Mouse (Mus musculus): Measurements from ENCODE around the gene Cep78. TPM values are rescaled to one million over a fixed set of nuclear protein-coding genes. Genes with fewer than 3 reads are reported as not detected.

Gene Cep78
- polyA plus RNA-seq, 1 experiment = 4.6 TPM

DNA sequence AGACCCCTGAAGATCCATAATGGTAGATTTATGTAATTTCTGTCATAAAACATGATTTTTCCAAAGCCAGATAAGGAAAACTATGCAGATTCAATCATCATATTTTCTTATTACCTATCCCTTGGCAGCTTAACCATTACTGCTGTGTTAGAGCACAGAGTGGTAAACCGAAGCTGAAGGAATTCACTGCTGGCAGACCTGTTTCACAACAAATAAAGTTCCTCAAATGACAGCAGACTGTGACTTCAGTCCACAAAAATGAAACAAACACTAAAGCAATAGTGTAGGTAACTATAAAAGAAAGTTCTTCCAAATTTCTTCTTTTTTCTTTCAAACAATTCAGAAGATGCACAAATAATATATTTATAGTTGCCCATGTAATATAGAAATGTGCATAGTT, 5.3 kb upstream of the Cep78 start:
- Histone ChIP-seq H3K4me1 (ENCODE audit: control insufficient read depth, insufficient read depth, insufficient read length, low read length) (no peaks in the 10 kb centered on the region), H3K4me3 (ENCODE audit: insufficient read depth, low read depth, low read length) (no peak overlapping the region), H3K27ac (replicated peaks; ENCODE audit: low read depth, low read length) (no peak overlapping the region)

DNA sequence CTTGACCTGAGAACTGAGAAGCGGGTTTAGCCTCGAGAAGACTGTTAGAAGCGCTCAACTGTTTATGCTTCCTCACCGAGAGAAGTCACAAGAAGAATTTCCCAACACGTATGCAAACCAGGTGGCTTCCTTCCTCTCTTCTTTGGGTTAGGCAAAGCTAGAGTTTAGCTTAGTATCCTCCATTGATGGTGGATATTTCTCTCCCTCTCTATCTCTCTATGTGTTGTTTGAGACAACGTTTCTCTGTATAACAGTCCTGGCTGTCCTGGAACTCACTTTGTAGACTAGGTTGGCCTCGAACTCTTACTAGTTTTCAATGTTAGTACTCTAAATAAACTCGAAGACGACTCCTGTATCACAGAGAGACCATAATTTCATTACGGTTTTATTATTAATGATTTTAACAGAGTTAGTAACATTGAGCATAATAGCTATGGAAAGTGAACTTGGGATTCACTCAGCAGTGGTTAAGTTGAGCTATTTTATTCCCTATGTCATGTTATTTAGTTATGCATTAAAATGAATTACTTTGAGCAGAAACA, 454 bp upstream of the Cep78 start:
- H3K27ac ChIP-seq (replicated peaks; ENCODE audit: low read depth, low read length) = no peak overlapping the region
- H3K4me3 ChIP-seq (ENCODE audit: insufficient read depth, low read depth, low read length) = peak overlapping the region; percentile 47
- no peaks in the 10 kb centered on the region; the same call in 1 of the 2 replicates for H3K4me1 ChIP-seq (ENCODE audit: control insufficient read depth, insufficient read depth, insufficient read length, low read length)

DNA sequence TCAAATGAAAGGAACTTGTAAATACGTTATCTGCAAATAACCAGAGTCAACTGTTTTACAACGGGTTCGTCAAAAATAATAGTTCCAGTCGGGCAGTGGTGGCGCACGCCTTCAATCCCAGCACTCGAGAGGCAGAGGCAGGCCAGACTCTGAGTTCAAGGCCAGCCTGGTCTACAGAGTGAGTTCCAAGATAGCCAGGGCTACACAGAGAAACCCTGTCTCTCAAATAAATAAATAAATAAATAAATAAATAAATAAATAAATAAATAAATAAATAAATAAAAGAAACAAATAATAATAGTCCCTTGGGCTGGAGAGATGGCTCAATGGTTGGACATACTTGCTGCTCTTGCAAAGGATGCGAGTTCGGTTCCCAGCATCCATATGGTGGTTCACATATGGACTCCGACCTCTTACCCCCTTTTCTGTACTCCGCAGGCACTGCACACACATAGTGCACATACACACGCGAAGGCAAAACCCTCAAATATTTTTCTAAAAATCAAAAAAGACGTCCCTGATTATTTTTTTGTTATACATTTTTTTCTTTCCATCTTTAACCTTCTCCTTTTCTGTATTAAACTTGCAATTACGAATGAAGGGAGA, 947 bp downstream of the Cep78 start:
- Histone ChIP-seq H3K27ac (replicated peaks; ENCODE audit: low read depth, low read length) (no peak overlapping the region), H3K4me3 (ENCODE audit: insufficient read depth, low read depth, low read length) (peak overlapping the region; percentile 74; the same call in 1 of the 2 replicates), H3K4me1 (ENCODE audit: control insufficient read depth, insufficient read depth, insufficient read length, low read length) (no peaks in the 10 kb centered on the region; the same call in 1 of the 2 replicates)

DNA sequence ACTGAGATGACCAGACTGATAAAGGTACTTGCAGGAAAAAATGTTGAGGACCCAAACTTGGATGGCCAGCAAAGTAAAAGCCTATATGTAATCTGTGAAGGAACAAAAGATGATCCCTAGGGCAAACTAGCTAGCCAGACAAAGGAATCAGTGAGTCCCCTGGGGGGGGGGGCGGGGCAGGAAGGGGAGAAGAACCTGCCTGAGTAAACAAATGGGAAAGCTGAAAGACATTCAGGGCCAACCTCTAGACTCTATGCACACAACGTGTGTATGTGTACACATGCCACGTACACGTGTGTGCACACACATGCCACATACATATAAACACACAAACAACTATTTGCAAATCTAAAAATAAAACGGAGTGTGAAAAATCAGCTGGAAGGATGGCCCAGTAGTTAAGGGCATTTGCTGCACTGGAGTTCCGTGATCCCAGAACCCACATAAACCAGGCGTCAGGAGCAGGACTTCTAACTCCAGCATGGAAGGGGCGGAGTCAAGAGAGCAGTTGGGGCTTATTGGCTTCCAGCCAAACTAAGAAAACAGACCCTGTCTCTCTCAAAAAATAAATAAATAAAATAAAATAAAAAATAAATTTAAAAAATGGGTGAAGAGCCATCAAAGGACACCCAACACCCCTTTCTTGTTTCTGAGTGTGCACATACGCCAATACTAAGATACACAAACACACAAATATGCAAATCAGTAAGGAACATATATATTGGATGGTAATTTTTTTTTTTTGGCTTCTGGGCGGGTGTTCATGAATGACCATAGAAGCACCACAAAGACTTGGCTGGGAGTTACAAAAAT, 1.7 kb downstream of the Cep78 start:
- no peak overlapping the region for H3K4me3 ChIP-seq (ENCODE audit: insufficient read depth, low read depth, low read length)
- H3K4me1 ChIP-seq (ENCODE audit: control insufficient read depth, insufficient read depth, insufficient read length, low read length) = no peaks in the 10 kb centered on the region; the same call in 1 of the 2 replicates
- H3K27ac ChIP-seq (replicated peaks; ENCODE audit: low read depth, low read length) = no peak overlapping the region

DNA sequence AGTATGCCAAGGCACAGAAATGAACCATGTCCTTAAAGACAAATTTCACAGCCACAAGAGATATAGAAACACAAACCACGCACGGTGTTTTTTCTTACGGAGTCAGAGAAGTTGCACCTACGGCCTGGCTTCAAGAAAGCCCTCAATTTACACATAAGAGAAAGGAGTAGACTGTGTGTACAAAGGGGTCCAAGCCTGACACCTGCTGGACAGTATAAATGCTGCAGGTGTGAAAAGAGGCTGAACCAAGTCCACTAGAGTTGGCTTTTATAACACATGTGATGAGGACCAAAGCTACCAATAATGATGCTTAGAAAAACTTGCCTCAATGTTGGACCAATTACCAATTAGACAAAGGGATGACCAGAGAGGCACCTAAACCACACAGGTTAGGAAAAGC, 2.9 kb downstream of the Cep78 start:
- Histone ChIP-seq H3K27ac (replicated peaks; ENCODE audit: low read depth, low read length) (no peak overlapping the region), H3K4me3 (ENCODE audit: insufficient read depth, low read depth, low read length) (no peak overlapping the region), H3K4me1 (ENCODE audit: control insufficient read depth, insufficient read depth, insufficient read length, low read length) (no peaks in the 10 kb centered on the region; the same call in 1 of the 2 replicates)

DNA sequence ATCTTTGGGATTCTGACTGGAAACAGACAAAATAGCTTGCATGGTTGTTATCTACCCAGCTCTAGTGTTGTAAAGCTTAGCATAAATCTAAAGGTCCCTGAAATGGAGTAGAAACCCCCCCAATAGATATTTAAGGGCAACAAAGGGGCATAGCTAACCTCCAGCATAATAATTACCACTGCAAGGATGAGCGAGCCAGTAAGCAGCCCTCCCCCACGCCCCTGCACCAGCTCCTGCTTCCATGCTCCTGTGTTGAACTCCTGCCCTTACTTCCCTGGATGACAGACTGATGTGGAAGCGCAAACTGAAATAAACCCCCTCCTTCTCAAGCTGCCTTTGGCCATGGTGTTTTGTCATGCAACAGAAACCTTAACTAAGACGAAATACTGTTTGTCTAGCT, 11.4 kb downstream of the Cep78 start:
- Histone ChIP-seq H3K4me1 (ENCODE audit: control insufficient read depth, insufficient read depth, insufficient read length, low read length) (no peaks in the 10 kb centered on the region), H3K27ac (replicated peaks; ENCODE audit: low read depth, low read length) (no peak overlapping the region), H3K4me3 (ENCODE audit: insufficient read depth, low read depth, low read length) (no peak overlapping the region)

DNA sequence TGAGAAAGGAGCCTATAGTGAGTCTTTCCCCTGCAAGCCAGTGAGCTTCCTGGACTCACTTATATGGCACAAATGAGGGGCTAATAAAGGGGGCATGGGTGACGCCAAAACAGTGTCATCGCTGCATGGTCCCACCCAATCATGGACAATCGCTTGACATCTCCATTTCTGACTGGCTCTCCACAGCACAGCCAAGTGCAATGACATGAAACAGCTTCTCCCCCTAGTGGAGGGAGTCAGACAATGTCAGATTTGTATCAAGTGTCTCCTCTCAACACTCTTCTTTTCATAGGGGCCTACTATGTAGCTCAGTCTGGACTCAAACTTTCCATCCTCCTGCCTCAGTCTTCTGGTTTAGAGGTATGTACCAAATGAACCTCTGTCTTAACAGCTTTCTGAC, 19.7 kb downstream of the Cep78 start:
- H3K27ac ChIP-seq (replicated peaks; ENCODE audit: low read depth, low read length) = no peak overlapping the region
- no peak overlapping the region for H3K4me3 ChIP-seq (ENCODE audit: insufficient read depth, low read depth, low read length)
- no peaks in the 10 kb centered on the region for H3K4me1 ChIP-seq (ENCODE audit: control insufficient read depth, insufficient read depth, insufficient read length, low read length)

DNA sequence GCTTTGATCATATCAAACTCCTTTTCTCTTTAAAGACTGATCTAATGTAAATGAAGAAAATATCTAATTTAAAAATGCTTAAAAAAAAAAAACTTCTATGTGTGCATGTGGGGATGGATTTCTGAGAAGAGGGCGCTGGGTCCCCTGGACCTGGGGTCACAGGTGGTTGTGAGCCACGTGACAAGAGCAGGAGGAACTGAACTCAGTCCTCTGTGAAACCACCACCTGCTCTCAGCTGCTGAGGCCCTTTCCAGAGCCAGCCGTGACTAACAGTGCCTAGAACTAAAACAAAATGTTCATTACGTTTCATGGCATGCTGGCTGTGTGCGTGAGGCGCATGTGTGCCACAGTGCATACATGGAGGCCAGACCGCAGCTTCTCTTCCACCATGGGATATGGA, 20.3 kb downstream of the Cep78 start:
- Histone ChIP-seq H3K4me1 (ENCODE audit: control insufficient read depth, insufficient read depth, insufficient read length, low read length) (no peaks in the 10 kb centered on the region), H3K27ac (replicated peaks; ENCODE audit: low read depth, low read length) (no peak overlapping the region)

DNA sequence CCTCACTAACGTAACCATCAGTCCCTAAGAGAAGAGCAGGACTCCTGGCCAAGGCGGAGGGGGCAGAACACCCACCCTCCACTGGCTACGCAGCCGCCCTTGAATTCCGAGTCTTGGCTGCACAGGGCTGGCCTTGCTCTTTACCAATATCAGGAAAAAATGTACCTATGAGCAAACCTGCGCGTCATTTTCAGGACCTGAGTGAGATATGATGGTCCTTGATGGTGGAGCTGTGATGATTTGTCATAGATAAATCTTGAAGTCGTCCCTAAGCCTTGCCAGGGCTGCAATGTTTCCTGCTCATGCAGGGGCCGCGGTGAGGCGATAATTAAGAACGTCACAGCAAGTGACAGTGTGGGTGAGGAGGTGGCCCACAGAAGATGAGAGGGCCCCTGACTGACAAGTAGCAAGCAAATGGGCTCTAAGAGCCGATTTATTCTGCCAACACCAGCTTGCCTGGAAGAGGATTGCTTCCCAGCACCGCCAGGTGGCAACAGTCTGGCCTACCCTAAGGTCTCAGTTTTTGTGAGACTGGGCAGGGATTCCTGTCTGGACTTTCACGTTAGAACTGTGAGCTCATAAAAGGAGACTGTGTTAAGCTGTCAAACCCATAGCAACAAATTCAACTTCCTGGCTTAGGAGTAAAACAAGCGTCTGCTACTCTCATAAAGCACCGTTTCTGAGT, 21.6 kb downstream of the Cep78 start:
- no peak overlapping the region for H3K27ac ChIP-seq (replicated peaks; ENCODE audit: low read depth, low read length)
- H3K4me3 ChIP-seq (ENCODE audit: insufficient read depth, low read depth, low read length) = no peak overlapping the region
- H3K4me1 ChIP-seq (ENCODE audit: control insufficient read depth, insufficient read depth, insufficient read length, low read length) = no peaks in the 10 kb centered on the region

More for the DNA sequence above, 20.3 kb downstream of the Cep78 start:
- H3K4me3 ChIP-seq (ENCODE audit: insufficient read depth, low read depth, low read length) = no peak overlapping the region

DNA sequence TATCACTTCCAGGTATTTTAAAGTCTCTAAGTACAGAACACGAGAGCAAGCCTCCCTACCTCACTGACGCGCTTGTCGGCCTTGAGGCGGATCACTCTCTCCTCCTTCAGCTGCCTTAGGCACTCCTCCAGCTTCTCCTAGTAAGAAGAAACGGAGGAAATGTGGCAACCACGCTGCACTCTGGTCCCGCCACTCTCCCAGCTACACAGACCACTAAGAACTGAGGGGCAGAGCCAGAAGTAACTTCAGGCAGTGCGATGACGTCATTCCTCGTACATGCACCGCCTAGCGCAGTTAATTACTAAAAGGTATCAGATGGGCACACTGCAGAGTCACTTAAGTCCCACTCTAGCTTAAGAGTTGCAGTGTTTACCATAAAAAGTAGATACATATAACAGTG, 22.5 kb downstream of the Cep78 start:
- Histone ChIP-seq H3K27ac (replicated peaks; ENCODE audit: low read depth, low read length) (no peak overlapping the region), H3K4me1 (ENCODE audit: control insufficient read depth, insufficient read depth, insufficient read length, low read length) (no peaks in the 10 kb centered on the region), H3K4me3 (ENCODE audit: insufficient read depth, low read depth, low read length) (no peak overlapping the region)

DNA sequence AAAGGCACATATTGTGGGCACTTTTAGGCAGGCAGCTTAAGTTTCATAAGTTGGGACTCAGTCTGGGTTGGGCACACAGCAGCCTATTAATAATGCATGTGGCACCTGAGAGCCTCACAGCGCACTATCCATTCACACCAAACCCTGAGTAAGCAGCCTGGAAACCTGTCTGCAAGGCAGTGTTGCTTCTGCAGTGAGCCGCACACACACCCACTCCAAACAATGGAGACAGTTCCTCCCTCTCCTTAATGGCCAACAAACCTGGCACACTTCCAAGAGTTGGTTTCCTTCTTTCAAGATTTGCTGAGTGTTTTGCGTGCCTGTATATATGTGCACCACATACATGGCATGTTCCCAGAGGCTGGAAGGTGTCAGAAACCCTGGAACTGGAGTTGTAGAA, 34.6 kb downstream of the Cep78 start:
- Histone ChIP-seq H3K4me1 (ENCODE audit: control insufficient read depth, insufficient read depth, insufficient read length, low read length) (no peaks in the 10 kb centered on the region), H3K4me3 (ENCODE audit: insufficient read depth, low read depth, low read length) (no peak overlapping the region), H3K27ac (replicated peaks; ENCODE audit: low read depth, low read length) (no peak overlapping the region)

DNA sequence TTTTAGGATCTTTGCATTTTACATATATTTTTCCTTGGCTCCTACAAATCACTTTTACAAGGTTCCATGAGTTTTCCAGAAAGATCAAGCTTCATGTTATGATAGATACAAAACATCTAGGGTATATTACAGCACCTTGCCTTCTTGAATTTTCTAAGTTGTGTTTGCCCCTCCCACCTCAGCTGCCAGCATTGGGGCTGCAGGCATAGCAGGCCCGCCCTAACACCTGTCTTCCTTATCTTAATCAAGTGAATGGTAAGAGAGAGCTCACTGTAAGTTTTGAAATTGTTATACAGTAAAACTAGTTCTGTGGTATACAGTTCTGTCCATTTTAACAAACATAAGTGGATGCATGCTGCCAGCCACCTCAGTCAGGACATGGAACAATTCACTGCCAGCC, 35.9 kb downstream of the Cep78 start:
- Histone ChIP-seq H3K4me3 (ENCODE audit: insufficient read depth, low read depth, low read length) (no peak overlapping the region), H3K4me1 (ENCODE audit: control insufficient read depth, insufficient read depth, insufficient read length, low read length) (no peaks in the 10 kb centered on the region), H3K27ac (replicated peaks; ENCODE audit: low read depth, low read length) (no peak overlapping the region)

DNA sequence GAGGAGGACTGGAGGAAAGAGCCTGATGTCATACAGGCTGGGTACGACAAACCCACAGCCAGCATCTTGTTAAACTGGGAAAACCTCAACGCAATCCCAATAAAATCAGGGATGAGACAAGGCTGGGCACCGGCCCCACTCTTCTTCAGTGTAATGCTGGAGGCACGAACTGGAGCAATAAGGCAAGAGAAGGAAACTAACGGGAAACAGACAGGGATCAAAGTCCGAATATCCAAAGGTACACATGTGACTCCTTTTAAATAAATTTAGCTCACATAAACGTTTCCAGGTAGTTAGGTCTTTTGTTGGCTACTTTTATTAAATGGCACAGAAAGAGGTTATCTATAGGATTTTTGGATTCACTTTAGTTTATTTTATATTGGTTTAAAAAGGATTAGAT, 36.4 kb downstream of the Cep78 start:
- H3K4me1 ChIP-seq (ENCODE audit: control insufficient read depth, insufficient read depth, insufficient read length, low read length) = no peaks in the 10 kb centered on the region
- no peak overlapping the region for H3K4me3 ChIP-seq (ENCODE audit: insufficient read depth, low read depth, low read length)
- H3K27ac ChIP-seq (replicated peaks; ENCODE audit: low read depth, low read length) = no peak overlapping the region

DNA sequence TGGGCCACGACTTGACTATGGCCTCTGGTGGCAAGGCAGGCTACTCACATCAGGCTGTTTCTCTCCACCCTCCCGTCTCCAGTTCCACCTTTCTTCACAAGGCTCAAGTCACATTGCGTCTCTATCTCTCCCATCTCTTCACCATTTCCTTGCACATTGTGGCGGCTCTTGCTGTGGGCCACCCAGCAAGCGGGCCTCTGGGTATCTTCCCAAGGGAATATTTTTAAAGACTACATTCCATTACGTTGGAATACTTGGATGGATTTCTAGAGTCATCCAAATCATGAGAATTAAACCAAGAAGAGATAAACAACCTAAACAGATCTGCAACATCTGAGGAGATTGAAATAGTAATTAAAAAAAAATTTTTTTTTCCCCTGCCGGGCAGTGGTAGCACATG, 37.6 kb downstream of the Cep78 start, which contains the start of gene Psat1:
Gene Psat1, minus strand, starts transcription at position 101 of the 400 bp plus-strand sequence.
- H3K4me3 ChIP-seq (ENCODE audit: insufficient read depth, low read depth, low read length) = no peak within 1 kb of the TSS

DNA sequence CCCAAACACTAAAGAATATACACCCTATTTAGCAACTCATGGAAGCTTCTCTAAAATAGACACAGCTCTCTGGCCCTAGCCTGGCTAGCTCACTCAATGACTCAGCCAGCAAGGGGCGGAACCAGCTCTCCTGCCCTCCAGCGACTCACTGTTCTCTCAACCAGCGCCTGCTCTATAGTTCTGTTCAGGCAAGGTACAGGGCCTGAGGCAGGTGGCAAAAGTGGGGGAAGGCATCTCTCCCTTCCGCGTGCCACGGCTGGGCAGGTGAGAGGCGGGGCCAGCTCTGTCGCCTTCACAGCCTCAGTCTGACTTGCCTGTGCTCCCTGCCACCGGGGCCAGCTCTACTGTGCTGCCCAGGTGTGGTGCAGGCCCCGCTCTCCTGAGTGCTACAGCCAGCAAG, 38.1 kb downstream of the Cep78 start:
- H3K4me1 ChIP-seq (ENCODE audit: control insufficient read depth, insufficient read depth, insufficient read length, low read length) = no peaks in the 10 kb centered on the region
- no peak overlapping the region for H3K4me3 ChIP-seq (ENCODE audit: insufficient read depth, low read depth, low read length)
- H3K27ac ChIP-seq (replicated peaks; ENCODE audit: low read depth, low read length) = no peak overlapping the region

More for the DNA sequence above, 37.6 kb downstream of the Cep78 start, which contains the start of gene Psat1:
- H3K4me1 ChIP-seq (ENCODE audit: control insufficient read depth, insufficient read depth, insufficient read length, low read length) = no peaks in the 10 kb centered on the region
- no peak within 1 kb of the TSS for H3K27ac ChIP-seq (replicated peaks; ENCODE audit: low read depth, low read length)

All from brown adipose tissue, adult 24 weeks (tissue).